Mouse (Mus musculus) testis, adult 2 months (tissue): ENCODE results near the gene Gabra5.
A peak's percentile ranks its signal among the peaks of the same experiment; 100 is the strongest.

Experiments used
- CTCF ChIP-seq: fragments of 200-500 bp; IDR thresholded peaks from 2 replicates; pipeline ENCODE4 v1.5.1; 2012; ENCODE audit warnings: low read depth, mild to moderate bottlenecking, inconsistent platforms, low read length, moderate library complexity; ENCODE audit not compliant: control insufficient read depth, insufficient read depth, insufficient replicate concordance
- POLR2A ChIP-seq: fragments of 200-500 bp; IDR thresholded peaks from 2 replicates; pipeline ENCODE4 v1.6.1; 2012; ENCODE audit warnings: low read depth, mild to moderate bottlenecking, inconsistent platforms, low read length, moderate library complexity; ENCODE audit not compliant: control insufficient read depth

GRCm38 (mm10) chr7:57538565-57538964 is 28.7 kb upstream of the Gabra5 start:
- TF ChIP-seq CTCF (peak; percentile 72), POLR2A (no peak)
